Mouse (Mus musculus): ENCODE results near the gene Fam76a. TPM values are rescaled to one million over a fixed set of nuclear protein-coding genes. Genes with fewer than 3 reads are reported as not detected.
A peak's percentile ranks its signal among the peaks of the same experiment; 100 is the strongest.

Fam76a gene
- polyA plus RNA-seq (2016; fragmentation: Nextera tagmentation; extraction: Ambion mirVana): 25.9 and 29.0 TPM in 2 replicates

DNA sequence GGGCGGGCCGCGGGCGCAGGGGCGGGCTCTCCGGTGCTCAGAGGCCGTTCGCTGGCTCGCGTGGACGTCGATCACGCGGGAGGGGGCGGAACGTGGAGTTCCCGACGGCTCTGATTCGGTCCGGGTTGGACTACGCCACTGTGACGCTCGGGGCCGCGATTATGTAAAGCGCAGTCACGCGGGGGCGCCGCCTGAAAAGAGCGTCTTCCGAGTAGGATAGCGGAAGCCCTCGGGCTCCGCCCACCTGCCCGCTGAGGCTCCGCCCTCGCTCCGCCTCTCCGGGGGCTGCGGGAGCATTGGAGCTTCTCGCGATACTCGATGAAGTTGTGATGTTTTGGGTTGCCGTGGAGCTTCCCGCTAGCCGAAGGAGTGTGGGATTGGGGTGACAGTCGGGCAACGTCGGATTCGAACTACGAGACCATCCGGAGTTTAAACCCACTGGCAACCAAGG is at the start of gene Fam76a:
Fam76a (minus strand) TSS at position 1 of the 451 bp plus-strand sequence.
- ATAC-seq (ENCODE audit: insufficient number of reproducible peaks, low FRiP score): peak; percentile 98
- Histone ChIP-seq H3K4me2 (peak within 1 kb of the TSS; percentile 90), H3K4me1 (replicated peaks) (peaks cover 12% of the 10 kb centered on the region), H3K4me3 (peak within 1 kb of the TSS; percentile 89), H3K9ac (peak within 1 kb of the TSS; percentile 82), H3K27ac (ENCODE audit: poor library complexity, severe bottlenecking) (peak within 1 kb of the TSS; percentile 73), H3K36me3 (peaks cover 24% of the 10 kb centered on the region), H3K9me3 (replicated peaks) (no peaks in the 10 kb centered on the region), H3K27me3 (replicated peaks) (no peaks in the 10 kb centered on the region)
- WGBS: 0% methylated on average over 51 of the region's 53 CpGs

DNA sequence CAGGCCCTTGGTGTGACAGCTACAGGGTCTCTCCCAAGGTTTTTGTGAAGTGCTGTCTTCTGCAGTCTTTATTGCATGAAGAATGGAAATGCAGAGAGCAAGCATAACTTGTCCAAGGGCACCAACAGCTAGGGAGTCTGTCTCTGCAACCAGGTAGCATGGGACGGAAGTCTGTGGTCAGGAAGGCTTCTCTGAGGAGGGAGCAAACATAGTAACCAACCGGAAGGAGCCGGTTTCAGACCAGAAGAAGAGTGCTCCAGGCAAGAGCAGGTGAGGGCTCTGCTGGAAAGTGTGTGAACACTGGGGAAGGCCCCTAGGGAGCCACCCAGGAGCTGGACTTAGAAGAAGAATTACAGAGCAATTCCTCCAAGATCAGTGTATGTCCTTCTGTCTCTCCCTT is 49.7 kb upstream of the Fam76a start:
- Histone ChIP-seq H3K4me1 (replicated peaks) (peaks cover 46% of the 10 kb centered on the region), H3K27me3 (replicated peaks) (peaks cover 42% of the 10 kb centered on the region), H3K9me3 (replicated peaks) (no peaks in the 10 kb centered on the region), H3K9ac (no peak overlapping the region), H3K27ac (ENCODE audit: poor library complexity, severe bottlenecking) (no peak overlapping the region), H3K4me3 (no peak overlapping the region), H3K4me2 (no peak overlapping the region), H3K36me3 (no peaks in the 10 kb centered on the region)
- ATAC-seq (ENCODE audit: insufficient number of reproducible peaks, low FRiP score): no peak
- WGBS: 75% methylated on average over 3 of the region's 3 CpGs

DNA sequence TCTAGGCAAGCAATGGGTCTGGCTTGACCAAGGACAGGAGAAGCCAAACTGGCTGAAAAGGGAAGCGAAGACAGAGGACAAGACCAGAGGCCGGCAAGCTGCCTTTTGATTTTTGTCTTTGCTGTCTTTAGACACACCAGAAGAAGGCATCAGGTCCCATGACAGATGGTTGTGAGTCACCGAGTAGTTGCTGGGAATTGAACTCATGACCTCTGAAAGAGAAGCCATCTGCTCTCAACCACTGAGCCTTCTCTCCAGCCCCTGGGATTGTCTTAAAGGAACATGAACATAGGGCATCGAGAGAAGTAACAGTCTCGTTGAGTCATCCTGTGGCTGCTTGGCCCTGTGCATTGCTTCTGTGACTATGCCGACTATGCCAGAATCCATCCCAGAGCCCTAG is 49.2 kb upstream of the Fam76a start:
- peaks cover 37% of the 10 kb centered on the region for H3K27me3 ChIP-seq (replicated peaks)
- H3K9me3 ChIP-seq (replicated peaks): no peaks in the 10 kb centered on the region
- H3K4me2 ChIP-seq: no peak overlapping the region
- H3K27ac ChIP-seq (ENCODE audit: poor library complexity, severe bottlenecking): no peak overlapping the region
- H3K4me3 ChIP-seq: no peak overlapping the region
- H3K9ac ChIP-seq: no peak overlapping the region
- ATAC-seq (ENCODE audit: insufficient number of reproducible peaks, low FRiP score): no peak
- no peaks in the 10 kb centered on the region for H3K36me3 ChIP-seq
- 81% methylated on average over 6 of the region's 6 CpGs for WGBS
- H3K4me1 ChIP-seq (replicated peaks): peaks cover 47% of the 10 kb centered on the region

- Histone ChIP-seq H3K4me3 (no peak overlapping the region), H3K4me1 (replicated peaks) (peaks cover 29% of the 10 kb centered on the region), H3K27ac (ENCODE audit: poor library complexity, severe bottlenecking) (no peak overlapping the region), H3K36me3 (no peaks in the 10 kb centered on the region), H3K9ac (no peak overlapping the region), H3K9me3 (replicated peaks) (no peaks in the 10 kb centered on the region), H3K4me2 (no peak overlapping the region), H3K27me3 (replicated peaks) (peaks cover 9% of the 10 kb centered on the region)
- WGBS: 45% methylated on average over 6 of the region's 6 CpGs
- no peak for ATAC-seq (ENCODE audit: insufficient number of reproducible peaks, low FRiP score)
Measured at GRCm38 (mm10) chr4:132968105-132968938, 46.0 kb upstream of the Fam76a start.

DNA sequence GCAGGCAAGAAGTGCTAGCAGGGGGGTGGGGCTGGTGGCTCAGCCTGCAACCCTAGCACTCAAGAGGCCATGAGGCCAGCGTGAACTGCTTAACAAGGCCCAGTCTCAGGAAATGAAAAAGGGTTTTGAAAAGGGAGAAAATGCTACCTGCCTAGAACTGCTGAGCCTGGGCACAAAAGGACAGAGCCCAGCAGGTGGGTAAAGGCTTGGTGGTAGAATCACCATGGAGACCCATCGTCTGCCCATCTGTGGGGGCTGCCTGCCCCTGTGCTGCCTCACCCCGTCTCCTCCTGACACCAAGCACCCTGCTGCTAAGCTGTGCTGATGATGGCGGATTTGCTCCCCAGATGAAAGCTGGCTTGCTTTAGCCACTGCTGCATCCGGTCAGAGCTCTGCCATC is 42.1 kb upstream of the Fam76a start:
- ATAC-seq (ENCODE audit: insufficient number of reproducible peaks, low FRiP score): no peak
- no peaks in the 10 kb centered on the region for H3K36me3 ChIP-seq
- 45% methylated on average over 5 of the region's 5 CpGs for WGBS
- H3K4me1 ChIP-seq (replicated peaks): peaks cover 47% of the 10 kb centered on the region
- H3K9ac ChIP-seq: no peak overlapping the region
- H3K4me3 ChIP-seq: no peak overlapping the region
- no peak overlapping the region for H3K27ac ChIP-seq (ENCODE audit: poor library complexity, severe bottlenecking)
- H3K4me2 ChIP-seq: no peak overlapping the region
- no peaks in the 10 kb centered on the region for H3K9me3 ChIP-seq (replicated peaks)
- no peaks in the 10 kb centered on the region for H3K27me3 ChIP-seq (replicated peaks)

- H3K4me1 ChIP-seq (replicated peaks): peaks cover 51% of the 10 kb centered on the region
- WGBS: 53% methylated on average over 3 of the region's 3 CpGs
- no peak overlapping the region for H3K9ac ChIP-seq
- no peaks in the 10 kb centered on the region for H3K36me3 ChIP-seq
- no peak overlapping the region for H3K4me3 ChIP-seq
- no peak overlapping the region for H3K4me2 ChIP-seq
- H3K9me3 ChIP-seq (replicated peaks): no peaks in the 10 kb centered on the region
- H3K27ac ChIP-seq (ENCODE audit: poor library complexity, severe bottlenecking): no peak overlapping the region
- no peak for ATAC-seq (ENCODE audit: insufficient number of reproducible peaks, low FRiP score)
- H3K27me3 ChIP-seq (replicated peaks): no peaks in the 10 kb centered on the region
Measured at GRCm38 (mm10) chr4:132964064-132964463, 41.7 kb upstream of the Fam76a start.

- no peaks in the 10 kb centered on the region for H3K36me3 ChIP-seq
- WGBS: 20% methylated on average over 2 of the region's 2 CpGs
- H3K4me3 ChIP-seq: no peak overlapping the region
- no peak overlapping the region for H3K9ac ChIP-seq
- no peak overlapping the region for H3K27ac ChIP-seq (ENCODE audit: poor library complexity, severe bottlenecking)
- H3K4me1 ChIP-seq (replicated peaks): peaks cover 56% of the 10 kb centered on the region
- no peaks in the 10 kb centered on the region for H3K27me3 ChIP-seq (replicated peaks)
- no peak for ATAC-seq (ENCODE audit: insufficient number of reproducible peaks, low FRiP score)
- H3K9me3 ChIP-seq (replicated peaks): no peaks in the 10 kb centered on the region
- H3K4me2 ChIP-seq: no peak overlapping the region
Measured at GRCm38 (mm10) chr4:132963436-132963835, 41.1 kb upstream of the Fam76a start.

DNA sequence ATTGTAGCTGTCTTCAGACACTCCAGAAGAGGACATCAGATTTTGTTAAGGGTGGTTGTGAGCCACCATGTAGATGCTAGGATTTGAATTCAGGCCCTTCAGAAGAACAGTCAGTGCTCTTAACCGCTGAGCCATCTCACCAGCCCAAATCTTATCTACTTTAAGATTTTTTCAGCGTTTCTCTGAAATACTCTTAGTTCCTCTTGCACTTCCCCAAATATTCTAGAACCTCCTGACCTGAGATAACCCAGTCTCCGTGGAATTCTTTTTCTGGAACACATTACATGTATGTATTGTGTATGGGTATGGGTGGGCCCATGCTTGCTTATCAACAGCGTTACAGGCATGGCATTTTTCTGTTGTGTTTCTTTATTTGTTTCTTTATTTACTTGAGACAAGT is 40.3 kb upstream of the Fam76a start:
- H3K4me1 ChIP-seq (replicated peaks): peaks cover 50% of the 10 kb centered on the region
- no peak overlapping the region for H3K4me3 ChIP-seq

GRCm38 (mm10) chr4:132961866-132962265 is 39.5 kb upstream of the Fam76a start:
- peaks cover 43% of the 10 kb centered on the region for H3K4me1 ChIP-seq (replicated peaks)
- WGBS: 72% methylated on average over 5 of the region's 5 CpGs
- H3K36me3 ChIP-seq: no peaks in the 10 kb centered on the region
- H3K27ac ChIP-seq (ENCODE audit: poor library complexity, severe bottlenecking): peak overlapping the region; percentile 92
- peak overlapping the region; percentile 19; the same call in 1 of the 2 replicates for H3K9ac ChIP-seq
- H3K9me3 ChIP-seq (replicated peaks): no peaks in the 10 kb centered on the region
- no peak overlapping the region for H3K4me3 ChIP-seq
- ATAC-seq (ENCODE audit: insufficient number of reproducible peaks, low FRiP score): no peak
- no peak overlapping the region for H3K4me2 ChIP-seq
- H3K27me3 ChIP-seq (replicated peaks): no peaks in the 10 kb centered on the region

More for the DNA sequence above, 40.3 kb upstream of the Fam76a start:
- 75% methylated on average over 4 of the region's 4 CpGs for WGBS
- Histone ChIP-seq H3K9ac (no peak overlapping the region), H3K27me3 (replicated peaks) (no peaks in the 10 kb centered on the region), H3K36me3 (no peaks in the 10 kb centered on the region), H3K4me2 (no peak overlapping the region), H3K9me3 (replicated peaks) (no peaks in the 10 kb centered on the region), H3K27ac (ENCODE audit: poor library complexity, severe bottlenecking) (no peak overlapping the region)
- no peak for ATAC-seq (ENCODE audit: insufficient number of reproducible peaks, low FRiP score)

DNA sequence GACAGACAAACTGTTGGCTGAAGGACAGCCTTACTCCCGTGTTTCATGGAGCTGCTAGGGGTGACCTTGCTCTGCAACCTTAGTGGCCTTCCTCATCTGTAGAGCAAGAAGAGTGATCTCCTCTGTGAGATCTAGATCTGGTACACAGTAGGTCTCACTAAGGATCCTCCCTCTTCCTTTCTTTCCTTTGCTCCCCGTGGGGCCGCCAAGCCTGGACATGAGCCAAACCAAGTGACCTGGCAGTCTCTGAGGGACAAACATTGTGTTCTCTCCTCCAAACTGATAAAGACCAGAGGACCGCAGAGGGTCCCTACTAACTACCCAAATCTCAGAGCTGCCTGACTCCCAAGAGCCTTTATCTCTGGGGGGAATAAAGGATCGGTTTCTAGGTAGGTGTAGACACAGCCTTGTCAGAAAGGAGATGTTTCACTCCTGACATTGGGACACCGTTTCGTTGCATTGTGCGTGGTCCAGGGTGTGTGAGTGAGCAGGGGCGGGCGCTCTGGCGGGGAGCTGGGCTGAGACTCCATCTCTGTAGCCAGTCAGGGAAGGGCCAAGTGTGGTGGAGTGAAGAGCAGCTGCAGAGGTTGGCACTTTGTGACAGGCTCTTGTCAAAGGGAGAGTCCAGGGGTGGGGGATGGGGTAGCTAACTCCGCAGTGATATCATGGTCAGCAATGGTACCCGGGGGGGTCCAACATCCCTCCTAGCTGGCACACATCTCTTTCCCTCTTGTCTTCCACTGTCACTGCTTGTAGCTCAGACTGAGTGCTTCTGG is 38.7 kb upstream of the Fam76a start:
- Histone ChIP-seq H3K27ac (ENCODE audit: poor library complexity, severe bottlenecking) (peak overlapping the region; percentile 92), H3K4me2 (peak overlapping the region; percentile 20; the same call in 1 of the 2 replicates), H3K36me3 (no peaks in the 10 kb centered on the region), H3K4me1 (replicated peaks) (peaks cover 49% of the 10 kb centered on the region), H3K27me3 (replicated peaks) (no peaks in the 10 kb centered on the region), H3K9me3 (replicated peaks) (no peaks in the 10 kb centered on the region), H3K4me3 (no peak overlapping the region), H3K9ac (peak overlapping the region; percentile 43; the same call in 1 of the 2 replicates)
- WGBS: 25% methylated on average over 13 of the region's 13 CpGs
- ATAC-seq (ENCODE audit: insufficient number of reproducible peaks, low FRiP score): peak; percentile 19; the same call in 1 of the 2 replicates

- 50% methylated on average over 5 of the region's 5 CpGs for WGBS
- Histone ChIP-seq H3K4me3 (no peak overlapping the region), H3K9me3 (replicated peaks) (no peaks in the 10 kb centered on the region), H3K4me1 (replicated peaks) (peaks cover 56% of the 10 kb centered on the region), H3K9ac (no peak overlapping the region), H3K27me3 (replicated peaks) (no peaks in the 10 kb centered on the region), H3K36me3 (no peaks in the 10 kb centered on the region), H3K4me2 (no peak overlapping the region), H3K27ac (ENCODE audit: poor library complexity, severe bottlenecking) (peak overlapping the region; percentile 92)
- no peak for ATAC-seq (ENCODE audit: insufficient number of reproducible peaks, low FRiP score)
Measured at GRCm38 (mm10) chr4:132960313-132960712, 38.0 kb upstream of the Fam76a start.
